Mouse (Mus musculus): ENCODE results near the gene Gramd2. TPM values are rescaled to one million over a fixed set of nuclear protein-coding genes. Genes with fewer than 3 reads are reported as not detected.
A peak's percentile ranks its signal among the peaks of the same experiment; 100 is the strongest.

Gramd2 gene
- polyA plus RNA-seq, 1 experiment from 2014 or later, result 3.4 TPM

DNA sequence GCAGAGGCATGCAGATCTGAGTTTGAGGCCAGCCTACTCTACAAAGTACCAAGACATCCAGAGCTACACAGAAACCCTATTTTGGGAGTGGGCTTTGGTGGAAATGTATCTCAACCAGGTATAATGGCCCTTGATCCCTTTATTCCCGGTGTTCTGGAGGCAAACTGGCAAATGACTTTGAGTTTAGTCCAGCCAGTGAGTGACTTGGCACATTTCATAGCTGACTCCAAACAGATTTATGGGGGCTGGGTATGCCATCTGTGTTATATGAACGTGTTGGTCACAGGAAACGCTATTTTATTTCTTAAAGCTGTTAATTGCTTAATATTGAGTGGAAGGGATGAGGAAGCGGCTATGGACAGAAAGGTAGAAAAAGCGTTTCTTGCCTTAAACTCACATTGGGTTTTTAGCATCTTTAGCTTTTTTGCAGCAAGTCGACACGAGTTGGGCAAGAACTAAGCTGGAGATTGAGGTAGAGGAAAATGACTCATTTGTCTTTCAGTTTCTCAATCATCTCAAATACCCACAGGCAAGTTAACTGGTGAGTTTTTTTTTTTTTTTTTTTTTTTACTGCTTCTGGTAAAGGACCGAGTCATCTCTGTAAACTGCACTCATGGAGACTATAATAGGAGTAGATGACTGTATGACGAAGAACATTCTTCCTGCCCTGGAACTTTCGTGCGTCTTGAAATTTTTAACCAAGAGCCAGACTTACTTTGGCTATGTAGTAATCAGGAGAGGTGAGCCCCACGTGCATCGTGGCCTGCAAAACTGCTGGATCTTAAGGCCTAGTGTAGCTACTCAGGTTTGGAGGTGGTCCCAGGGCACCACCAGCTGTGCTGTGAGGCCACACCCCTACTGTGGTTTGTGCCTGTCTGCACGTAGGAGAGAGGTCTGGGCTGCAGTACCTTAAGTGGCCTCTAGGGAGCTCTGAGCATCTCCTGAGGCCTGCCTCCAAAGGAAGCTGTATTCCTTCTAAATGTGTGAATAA lies 20.6 kb upstream of the Gramd2 start:
- ATAC-seq (replicated peaks), result no peak
- Histone ChIP-seq H3K27ac (replicated peaks) (peak overlapping the region; percentile 98), H3K4me2 (replicated peaks) (peak overlapping the region; percentile 77), H3K4me3 (peak overlapping the region; percentile 93), H3K4me1 (peaks cover 58% of the 10 kb centered on the region), H3K36me3 (peaks cover 2% of the 10 kb centered on the region; the same call in 1 of the 2 replicates), H3K9ac (replicated peaks) (peak overlapping the region; percentile 90; the same call in 1 of the 2 replicates), H3K27me3 (no peaks in the 10 kb centered on the region), H3K9me3 (no peaks in the 10 kb centered on the region)
- WGBS, result 15% methylated on average over 14 of the region's 14 CpGs

DNA sequence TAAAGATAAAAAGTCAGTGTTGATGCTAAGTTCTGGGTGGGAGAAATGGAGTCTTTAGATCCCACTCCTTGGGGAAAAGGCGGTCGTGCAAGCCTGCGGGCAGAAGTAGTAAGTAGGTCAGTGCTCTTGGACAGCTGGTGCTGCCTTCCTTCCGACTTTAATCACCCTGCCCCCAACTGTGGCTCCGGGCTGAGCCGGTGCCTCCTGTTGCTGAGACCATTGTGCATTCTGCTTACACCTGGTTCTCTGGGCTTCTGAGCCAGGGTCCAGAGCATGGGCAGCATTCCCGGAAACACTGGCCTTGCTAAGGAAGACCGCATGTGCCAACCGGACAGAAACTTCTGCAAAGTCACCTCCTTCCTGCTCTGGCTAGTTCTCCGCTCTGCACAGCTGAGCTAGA lies 19.5 kb upstream of the Gramd2 start:
- Histone ChIP-seq H3K4me1 (peaks cover 60% of the 10 kb centered on the region), H3K27ac (replicated peaks) (peak overlapping the region; percentile 98), H3K4me3 (no peak overlapping the region), H3K9ac (replicated peaks) (0 out of 2 replicates have a peak overlapping the region, but pooled peaks have one; percentile 8), H3K9me3 (no peaks in the 10 kb centered on the region), H3K4me2 (replicated peaks) (no peak overlapping the region; the same call in 1 of the 2 replicates), H3K27me3 (no peaks in the 10 kb centered on the region), H3K36me3 (peaks cover 7% of the 10 kb centered on the region)
- no peak for ATAC-seq (replicated peaks)
- WGBS, result 48% methylated on average over 10 of the region's 10 CpGs

GRCm38 (mm10) chr9:59661298-59661975 lies 18.5 kb upstream of the Gramd2 start:
- no peak overlapping the region for H3K9ac ChIP-seq (replicated peaks)

GRCm38 (mm10) chr9:59663226-59663625 lies 16.7 kb upstream of the Gramd2 start:
- Histone ChIP-seq H3K4me2 (replicated peaks) (no peak overlapping the region), H3K27ac (replicated peaks) (no peak overlapping the region), H3K36me3 (peaks cover 34% of the 10 kb centered on the region), H3K27me3 (no peaks in the 10 kb centered on the region), H3K4me3 (no peak overlapping the region), H3K9ac (replicated peaks) (no peak overlapping the region), H3K4me1 (peaks cover 54% of the 10 kb centered on the region), H3K9me3 (no peaks in the 10 kb centered on the region)
- 77% methylated on average over 7 of the region's 7 CpGs for WGBS
- no peak for ATAC-seq (replicated peaks)

More at GRCm38 (mm10) chr9:59661298-59661975, 18.5 kb upstream of the Gramd2 start:
- WGBS, result 64% methylated on average over 6 of the region's 6 CpGs
- H3K4me2 ChIP-seq (replicated peaks), result no peak overlapping the region
- H3K4me1 ChIP-seq, result peaks cover 57% of the 10 kb centered on the region
- H3K36me3 ChIP-seq, result peaks cover 17% of the 10 kb centered on the region
- no peak overlapping the region for H3K4me3 ChIP-seq
- no peak overlapping the region for H3K27ac ChIP-seq (replicated peaks)
- no peaks in the 10 kb centered on the region for H3K9me3 ChIP-seq
- H3K27me3 ChIP-seq, result no peaks in the 10 kb centered on the region
- no peak for ATAC-seq (replicated peaks)

DNA sequence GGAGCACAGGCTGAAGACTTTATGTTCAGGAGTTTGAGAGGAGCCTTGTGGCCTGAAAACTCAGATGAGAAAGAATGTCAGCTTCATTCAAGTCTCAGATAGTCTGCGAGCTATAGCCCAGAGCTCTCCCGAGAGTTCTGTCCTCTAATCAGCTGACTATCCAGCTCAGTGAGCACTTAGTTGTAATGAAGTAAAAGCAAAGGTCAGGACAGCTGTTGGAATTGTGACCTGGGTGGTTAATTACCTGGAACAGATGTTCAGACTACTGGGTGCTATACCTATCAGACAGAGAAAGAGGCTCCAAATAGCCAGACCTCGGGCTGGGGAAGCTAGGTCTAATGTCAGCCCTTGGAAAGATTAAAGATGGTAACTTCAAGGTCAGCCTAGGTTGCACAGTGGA lies 16.0 kb upstream of the Gramd2 start:
- H3K9ac ChIP-seq (replicated peaks), result no peak overlapping the region
- WGBS, result 54% methylated on average over 3 of the region's 3 CpGs

GRCm38 (mm10) chr9:59664664-59665256 lies 15.2 kb upstream of the Gramd2 start:
- Histone ChIP-seq H3K4me1 (peaks cover 39% of the 10 kb centered on the region), H3K4me3 (no peak overlapping the region), H3K9me3 (no peaks in the 10 kb centered on the region), H3K36me3 (peaks cover 50% of the 10 kb centered on the region), H3K9ac (replicated peaks) (no peak overlapping the region), H3K27me3 (no peaks in the 10 kb centered on the region), H3K4me2 (replicated peaks) (no peak overlapping the region), H3K27ac (replicated peaks) (no peak overlapping the region)
- ATAC-seq (replicated peaks), result no peak
- WGBS, result 44% methylated on average over 4 of the region's 4 CpGs

More for the DNA sequence above, 16.0 kb upstream of the Gramd2 start:
- Histone ChIP-seq H3K27ac (replicated peaks) (no peak overlapping the region), H3K36me3 (peaks cover 42% of the 10 kb centered on the region), H3K4me3 (no peak overlapping the region), H3K9me3 (no peaks in the 10 kb centered on the region), H3K4me2 (replicated peaks) (no peak overlapping the region), H3K4me1 (peaks cover 47% of the 10 kb centered on the region), H3K27me3 (no peaks in the 10 kb centered on the region)
- ATAC-seq (replicated peaks), result no peak

DNA sequence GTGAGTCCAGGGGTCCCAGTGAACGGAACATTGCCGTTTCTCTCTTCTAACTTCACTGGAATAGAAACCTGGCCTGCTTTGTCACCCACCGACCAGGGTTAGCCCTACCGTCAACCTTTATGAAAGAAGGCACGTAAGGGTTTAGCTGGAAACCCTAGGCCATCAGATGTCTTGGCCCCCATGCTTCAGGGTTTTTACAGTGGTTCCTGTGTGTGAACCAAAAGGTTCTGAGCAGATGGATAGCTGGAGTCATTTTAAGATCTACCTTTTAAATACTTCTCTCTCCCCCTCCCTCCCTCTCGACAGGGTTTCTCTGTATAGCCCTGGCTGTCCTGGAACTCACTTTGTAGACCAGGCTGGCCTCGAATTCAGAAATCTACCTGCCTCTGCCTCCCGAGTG lies 13.9 kb upstream of the Gramd2 start:
- Histone ChIP-seq H3K4me1 (peaks cover 26% of the 10 kb centered on the region), H3K27me3 (no peaks in the 10 kb centered on the region), H3K4me2 (replicated peaks) (no peak overlapping the region), H3K36me3 (peaks cover 62% of the 10 kb centered on the region), H3K4me3 (no peak overlapping the region), H3K9ac (replicated peaks) (no peak overlapping the region), H3K9me3 (no peaks in the 10 kb centered on the region), H3K27ac (replicated peaks) (no peak overlapping the region)
- no peak for ATAC-seq (replicated peaks)
- 92% methylated on average over 8 of the region's 8 CpGs for WGBS

DNA sequence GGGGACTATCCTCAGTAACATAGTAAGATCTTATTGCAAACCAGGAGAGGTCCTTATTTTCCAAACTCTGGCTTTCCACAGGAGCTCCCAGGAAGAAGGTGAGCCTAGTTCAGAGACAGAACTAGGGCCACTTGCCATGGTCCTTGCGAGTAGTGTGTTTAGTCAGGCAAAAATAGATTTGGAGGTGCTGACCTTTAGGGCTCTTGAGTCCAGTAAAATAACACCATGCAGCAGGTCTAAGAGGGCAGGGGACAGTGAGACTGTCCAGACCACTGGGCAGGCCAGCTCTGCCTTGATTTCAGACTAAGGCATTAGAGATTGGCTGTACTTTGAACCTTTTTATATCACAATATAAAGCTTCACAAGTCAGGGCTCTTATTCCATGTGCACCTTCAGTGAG lies 13.1 kb upstream of the Gramd2 start:
- H3K27me3 ChIP-seq, result no peaks in the 10 kb centered on the region
- no peak overlapping the region for H3K4me3 ChIP-seq
- no peak for ATAC-seq (replicated peaks)
- H3K36me3 ChIP-seq, result peaks cover 68% of the 10 kb centered on the region
- peak overlapping the region; percentile 2; the same call in 1 of the 2 replicates for H3K27ac ChIP-seq (replicated peaks)
- H3K9ac ChIP-seq (replicated peaks), result no peak overlapping the region
- 89% methylated on average over 1 of the region's 1 CpGs for WGBS
- no peaks in the 10 kb centered on the region for H3K9me3 ChIP-seq
- no peak overlapping the region for H3K4me2 ChIP-seq (replicated peaks)
- H3K4me1 ChIP-seq, result peaks cover 19% of the 10 kb centered on the region

DNA sequence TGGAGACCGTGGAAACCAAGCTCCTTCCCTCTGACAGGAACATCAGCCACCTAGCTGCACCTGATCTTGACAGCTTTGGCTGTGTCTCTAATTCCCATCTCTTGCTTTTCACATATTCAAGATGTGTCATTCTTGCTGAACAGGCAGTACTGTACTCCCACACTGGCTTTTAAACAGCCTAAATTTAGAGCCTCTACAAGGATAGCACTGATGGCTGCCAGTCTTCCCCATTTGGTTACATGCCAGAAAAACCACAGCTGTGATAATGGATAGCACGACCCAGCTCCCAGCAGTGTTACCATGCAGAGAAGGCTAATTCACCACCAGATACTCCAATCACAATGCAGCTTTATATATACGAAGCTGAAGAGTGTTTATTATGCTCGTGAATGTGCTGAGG lies 12.7 kb upstream of the Gramd2 start:
- no peak overlapping the region for H3K9ac ChIP-seq (replicated peaks)
- H3K27me3 ChIP-seq, result no peaks in the 10 kb centered on the region
- no peak overlapping the region for H3K4me3 ChIP-seq
- peaks cover 19% of the 10 kb centered on the region for H3K4me1 ChIP-seq
- peaks cover 72% of the 10 kb centered on the region for H3K36me3 ChIP-seq
- H3K4me2 ChIP-seq (replicated peaks), result no peak overlapping the region
- H3K27ac ChIP-seq (replicated peaks), result peak overlapping the region; percentile 2; the same call in 1 of the 2 replicates
- no peaks in the 10 kb centered on the region for H3K9me3 ChIP-seq
- 64% methylated on average over 4 of the region's 4 CpGs for WGBS
- peak; percentile 57; the same call in 1 of the 2 replicates for ATAC-seq (replicated peaks)

DNA sequence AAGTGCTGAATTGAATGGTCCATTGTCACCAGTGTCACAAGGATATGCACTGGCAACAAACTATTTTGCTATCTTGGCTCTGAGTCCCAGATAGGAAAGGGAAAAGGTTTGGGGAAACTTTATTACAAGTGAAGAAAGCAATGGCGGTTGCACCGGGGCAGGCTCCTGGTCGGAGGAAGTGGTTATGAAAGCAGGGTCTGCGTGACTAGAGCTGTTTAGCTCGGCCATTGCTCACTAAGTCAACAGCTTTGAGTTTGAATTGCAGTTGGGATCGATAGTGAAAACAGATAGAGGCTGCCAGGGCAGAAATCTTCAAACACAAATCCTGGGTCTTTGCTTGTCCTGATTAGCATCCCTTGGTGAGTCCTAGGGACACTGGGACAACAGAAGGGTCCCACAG lies 12.0 kb upstream of the Gramd2 start:
- no peaks in the 10 kb centered on the region for H3K9me3 ChIP-seq
- WGBS, result 85% methylated on average over 6 of the region's 6 CpGs
- no peak overlapping the region for H3K9ac ChIP-seq (replicated peaks)
- no peak overlapping the region for H3K4me2 ChIP-seq (replicated peaks)
- H3K36me3 ChIP-seq, result peaks cover 79% of the 10 kb centered on the region
- H3K27ac ChIP-seq (replicated peaks), result 0 out of 2 replicates have a peak overlapping the region, but pooled peaks have one; percentile 25
- H3K4me1 ChIP-seq, result peaks cover 19% of the 10 kb centered on the region
- ATAC-seq (replicated peaks), result no peak
- H3K4me3 ChIP-seq, result no peak overlapping the region
- no peaks in the 10 kb centered on the region for H3K27me3 ChIP-seq

GRCm38 (mm10) chr9:59668473-59668872 lies 11.5 kb upstream of the Gramd2 start:
- H3K36me3 ChIP-seq, result peaks cover 85% of the 10 kb centered on the region
- no peak overlapping the region for H3K9ac ChIP-seq (replicated peaks)
- no peak overlapping the region for H3K4me3 ChIP-seq
- no peak overlapping the region for H3K27ac ChIP-seq (replicated peaks)
- no peaks in the 10 kb centered on the region for H3K9me3 ChIP-seq
- H3K27me3 ChIP-seq, result no peaks in the 10 kb centered on the region
- no peak for ATAC-seq (replicated peaks)
- H3K4me1 ChIP-seq, result peaks cover 14% of the 10 kb centered on the region
- 70% methylated on average over 7 of the region's 7 CpGs for WGBS
- no peak overlapping the region for H3K4me2 ChIP-seq (replicated peaks)

GRCm38 (mm10) chr9:59669172-59669571 lies 10.8 kb upstream of the Gramd2 start:
- WGBS, result 76% methylated on average over 4 of the region's 4 CpGs
- no peaks in the 10 kb centered on the region for H3K27me3 ChIP-seq
- no peak overlapping the region for H3K27ac ChIP-seq (replicated peaks)
- ATAC-seq (replicated peaks), result no peak
- no peak overlapping the region for H3K9ac ChIP-seq (replicated peaks)
- H3K36me3 ChIP-seq, result peaks cover 92% of the 10 kb centered on the region
- no peak overlapping the region for H3K4me2 ChIP-seq (replicated peaks)
- peaks cover 7% of the 10 kb centered on the region for H3K4me1 ChIP-seq
- no peaks in the 10 kb centered on the region for H3K9me3 ChIP-seq
- H3K4me3 ChIP-seq, result no peak overlapping the region

Data from forebrain, embryonic 15.5 days (tissue).